In genomic region chr3:55949148-55949547, GRCm38 (mm10) we compare ENCODE assay signal across 18 mouse cellular contexts.
"Had no signal": no experiment of that assay in that cellular context is flagged by ENCODE, and none has a peak within 500 bp of the region (broad histone marks: within the 10 kb centered on the region; RNA-seq: fewer than 3 reads in every experiment).

No protein-coding gene starts in this region.

- H3K27ac ChIP-seq: liver, embryonic 12.5 days; liver, embryonic 14.5 days; midbrain, embryonic 10.5 days; midbrain, embryonic 12.5 days; neural tube, embryonic 13.5 days; neural tube, embryonic 15.5 days had no signal

- DNase-seq: lung, adult 18-20 months; lung, embryonic 14.5 days; lung, postnatal 14 days; lung, postnatal 36 days; midbrain, embryonic 14.5 days; retina, postnatal 1 day; right cerebral cortex, adult 18-20 months; thymus, adult 18-20 months; thymus, postnatal 14 days; thymus, postnatal 36 days had no signal

- H3K4me3 ChIP-seq: liver, embryonic 12.5 days; midbrain, embryonic 10.5 days; midbrain, embryonic 12.5 days; myocyte; neural tube, embryonic 13.5 days; neural tube, embryonic 15.5 days had no signal

- H3K9ac ChIP-seq: liver, embryonic 12.5 days; liver, embryonic 14.5 days; lung, embryonic 14.5 days; midbrain, embryonic 12.5 days; neural tube, embryonic 13.5 days; neural tube, embryonic 15.5 days had no signal

- H3K9me3 ChIP-seq: liver, embryonic 12.5 days; midbrain, embryonic 10.5 days; midbrain, embryonic 12.5 days; neural tube, embryonic 13.5 days; neural tube, embryonic 15.5 days had no signal

- H3K4me1 ChIP-seq: liver, embryonic 12.5 days; midbrain, embryonic 10.5 days; midbrain, embryonic 12.5 days; neural tube, embryonic 15.5 days had no signal

- H3K4me2 ChIP-seq: liver, embryonic 12.5 days; lung, embryonic 14.5 days; midbrain, embryonic 12.5 days; neural tube, embryonic 13.5 days; neural tube, embryonic 15.5 days had no signal

- H3K27me3 ChIP-seq: liver, embryonic 12.5 days; midbrain, embryonic 12.5 days; neural tube, embryonic 13.5 days; neural tube, embryonic 15.5 days had no signal

- ATAC-seq: liver, embryonic 12.5 days; midbrain, embryonic 16.5 days had no signal

- H3K36me3 ChIP-seq: liver, embryonic 12.5 days had no signal
